Mouse (Mus musculus) spleen, postnatal 10 days (tissue): Measurements from ENCODE around the gene Prss30.

Experiments
- DNase-seq, 2 experiments: peaks; one replicate each; pipeline ENCODE4 v3.0.0; 2021 to 2022; ENCODE audit warnings: low spot score in 2 of 2

Gene Prss30

DNA sequence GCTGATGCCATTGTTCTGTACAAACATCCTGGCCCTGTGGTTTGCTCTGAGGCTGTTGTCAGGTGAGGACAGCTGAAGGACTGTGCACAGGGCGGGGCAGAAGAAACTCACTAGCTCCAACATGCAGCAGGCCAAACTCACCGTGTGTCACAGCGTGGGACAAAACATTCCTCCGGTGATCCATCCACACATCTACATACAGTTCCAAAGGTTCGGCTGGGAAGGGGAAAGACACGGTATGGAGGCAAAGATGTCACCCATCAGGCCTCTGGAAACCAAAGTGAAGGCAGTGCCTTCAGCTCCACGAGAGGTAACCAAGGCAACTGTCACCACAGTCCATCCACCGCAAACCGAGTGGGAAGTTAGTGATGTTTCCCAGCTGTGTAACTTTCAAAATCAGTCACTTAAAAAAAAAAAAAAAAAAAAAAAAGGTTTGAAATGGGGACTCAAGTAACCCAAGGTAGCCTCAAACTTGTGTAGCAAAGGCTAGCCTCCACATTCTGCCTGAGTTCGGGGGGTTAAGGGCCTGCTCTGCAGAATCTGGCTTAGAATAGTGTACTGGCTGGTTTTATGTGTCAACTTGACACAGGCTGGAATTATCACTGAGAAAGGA, at the start of gene Prss30:
Prss30 (minus strand) TSS at position 270 of the 613 bp plus-strand sequence.
- DNase-seq = no peak

DNA sequence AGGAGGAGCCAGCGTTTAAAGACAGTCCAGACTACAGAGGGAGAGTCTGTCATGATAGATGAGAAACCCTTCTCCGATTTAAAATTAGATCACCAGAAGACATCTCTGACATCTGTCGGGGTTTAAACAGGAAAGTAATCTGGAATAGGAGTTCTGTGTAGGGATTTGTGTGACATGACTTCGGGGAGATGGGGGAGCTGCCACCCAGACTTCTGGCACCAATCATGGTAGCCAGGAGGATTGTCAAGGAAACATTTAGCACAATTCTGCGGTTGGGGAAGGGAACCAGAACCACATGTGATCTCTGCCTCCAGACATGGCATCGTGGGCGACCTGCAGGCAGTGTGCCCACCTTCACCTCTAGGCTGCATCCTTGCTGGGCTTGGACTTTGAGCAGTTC, 49.1 kb upstream of the Prss30 start:
- DNase-seq = no peak

DNA sequence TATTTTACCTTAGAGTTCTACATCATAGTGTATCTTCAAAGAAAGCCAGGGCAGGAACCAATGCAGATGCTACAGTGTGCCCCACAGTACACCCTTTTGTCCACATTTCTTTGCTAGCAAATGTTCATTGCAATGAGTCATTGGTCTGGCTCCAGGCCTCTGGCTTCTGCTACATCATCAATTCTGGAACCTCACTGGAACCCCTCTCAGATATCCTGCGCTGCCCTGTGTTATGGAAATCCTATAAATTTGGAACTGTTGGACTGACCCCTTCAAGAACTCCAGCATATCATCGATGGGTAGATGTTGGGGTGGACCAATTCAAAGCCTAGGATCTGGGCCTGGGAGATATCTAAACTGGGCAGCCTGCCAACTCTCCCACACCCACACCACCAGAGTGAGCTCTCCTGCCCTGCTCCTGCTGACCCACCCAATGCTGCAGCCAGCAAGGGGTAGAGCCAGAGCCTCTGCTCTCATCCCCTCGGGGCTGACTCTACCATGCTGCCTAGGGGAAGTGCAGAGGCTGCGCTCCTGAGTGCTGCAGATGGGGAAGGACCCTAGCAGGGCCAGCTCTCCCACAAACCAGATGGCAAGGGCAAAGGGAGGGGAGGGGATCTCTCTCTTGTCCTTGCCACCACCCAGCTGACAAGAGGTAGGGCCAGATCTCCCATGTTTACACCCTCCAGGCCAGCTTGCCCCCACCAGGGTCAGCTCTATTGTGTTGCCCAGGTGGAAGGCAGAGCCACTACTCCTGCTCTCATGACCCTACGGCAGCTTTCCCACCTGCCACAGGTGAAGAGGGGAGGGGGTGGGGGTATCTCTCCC, 41.2 kb upstream of the Prss30 start:
- peak; percentile 58 to 83 for DNase-seq

DNA sequence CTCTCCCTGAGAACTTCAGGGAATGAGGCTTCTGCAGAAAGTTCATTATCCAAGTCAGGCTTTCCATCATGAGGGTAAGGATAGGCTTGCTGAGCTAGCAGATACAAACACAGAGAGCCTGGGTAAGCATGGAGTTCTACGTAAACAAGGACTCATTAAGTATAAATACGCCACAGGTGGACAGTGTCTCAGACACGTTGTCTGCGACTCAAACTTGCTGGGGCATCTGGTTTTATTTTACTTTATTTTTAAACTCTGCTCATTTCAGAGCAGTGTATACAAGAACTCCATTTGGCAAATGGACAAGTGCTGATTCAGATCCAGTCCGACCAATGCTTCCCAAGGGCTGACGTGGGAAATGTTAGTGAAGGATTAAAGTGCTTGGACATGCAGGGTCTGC, 40.3 kb upstream of the Prss30 start:
- DNase-seq = no peak

DNA sequence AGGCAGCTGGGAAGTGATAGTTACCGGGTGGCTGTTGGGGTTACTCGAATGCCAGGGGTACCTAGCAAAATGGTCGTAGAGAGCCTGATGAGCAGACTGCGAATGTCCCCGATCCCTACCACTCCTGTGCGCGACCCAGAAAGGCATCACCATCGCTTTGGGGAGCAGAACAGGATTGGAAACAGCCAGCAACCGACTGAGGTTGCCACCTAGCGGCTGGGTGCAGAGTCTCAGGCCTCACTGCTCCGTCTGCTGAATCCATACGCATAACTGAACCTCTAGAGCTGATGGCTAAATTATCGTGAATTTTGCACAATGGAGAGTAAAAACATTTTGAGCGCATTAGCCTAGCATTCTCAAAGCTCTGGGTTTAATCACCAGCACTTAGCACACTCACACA, 35.4 kb upstream of the Prss30 start:
- DNase-seq = peak in 1 of 2 experiments; percentile 50

DNA sequence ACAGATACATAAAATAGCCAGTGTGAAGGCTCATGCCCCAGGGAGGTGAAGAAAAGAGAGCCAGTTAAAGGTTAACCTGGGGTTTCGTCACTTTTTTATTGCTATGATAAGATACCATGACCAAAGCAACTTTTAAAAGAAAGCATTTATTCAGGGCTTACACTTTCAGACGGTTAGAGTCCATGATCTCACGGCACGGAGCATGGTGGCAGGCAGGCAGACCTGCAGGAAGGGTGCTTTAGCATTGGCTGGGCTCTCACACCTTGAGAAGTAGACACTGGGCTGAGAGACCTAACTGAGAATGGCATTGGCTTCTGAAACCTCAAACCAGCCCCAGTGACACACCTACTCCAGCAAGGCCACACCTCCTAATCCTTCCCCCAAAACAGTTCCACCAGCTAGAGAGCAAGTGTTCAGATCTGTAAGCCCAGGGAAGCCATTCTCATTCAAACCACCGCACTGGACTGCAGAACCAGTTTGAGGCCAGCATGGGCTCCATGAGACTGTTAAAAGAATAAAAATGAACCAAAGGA, 34.1 kb upstream of the Prss30 start:
- DNase-seq = no peak

DNA sequence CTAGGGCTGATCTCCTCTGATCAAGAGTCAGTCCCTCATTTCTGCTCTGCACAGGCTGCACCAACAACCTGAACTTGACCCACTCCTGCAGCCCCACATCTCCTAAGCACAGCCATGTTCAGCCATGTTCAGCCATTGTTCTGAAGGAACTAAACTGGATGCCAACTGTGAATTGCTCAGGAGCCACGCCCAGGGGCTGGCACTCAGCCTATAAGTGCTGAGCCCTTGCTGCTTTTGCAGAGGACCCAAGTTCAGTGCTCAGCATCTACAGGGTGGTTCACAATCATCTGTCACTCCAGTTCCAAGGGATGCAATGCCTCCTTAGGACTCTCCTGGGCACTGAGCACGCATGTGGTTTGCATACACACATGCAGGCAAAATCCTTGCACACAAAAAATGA, 32.6 kb upstream of the Prss30 start:
- DNase-seq = no peak

DNA sequence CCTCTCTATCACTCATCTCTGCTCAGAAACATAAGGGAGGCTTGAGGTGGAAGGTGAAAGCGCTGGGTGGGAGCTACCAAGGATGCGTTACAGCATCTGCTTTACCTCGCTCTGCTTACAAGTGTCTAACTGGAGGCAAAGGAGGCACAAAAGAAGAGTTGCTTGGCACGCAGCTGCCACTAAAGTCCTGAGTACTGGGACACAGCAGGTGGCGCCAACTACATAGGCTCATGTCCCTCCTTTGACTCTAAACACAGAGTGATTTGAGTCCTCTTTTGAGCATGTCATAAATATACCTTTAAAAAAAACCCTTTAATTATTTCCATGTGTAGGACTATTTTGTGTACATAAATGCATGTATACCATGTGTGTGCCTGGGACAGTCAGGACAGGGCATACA, 29.3 kb upstream of the Prss30 start:
- DNase-seq = no peak

DNA sequence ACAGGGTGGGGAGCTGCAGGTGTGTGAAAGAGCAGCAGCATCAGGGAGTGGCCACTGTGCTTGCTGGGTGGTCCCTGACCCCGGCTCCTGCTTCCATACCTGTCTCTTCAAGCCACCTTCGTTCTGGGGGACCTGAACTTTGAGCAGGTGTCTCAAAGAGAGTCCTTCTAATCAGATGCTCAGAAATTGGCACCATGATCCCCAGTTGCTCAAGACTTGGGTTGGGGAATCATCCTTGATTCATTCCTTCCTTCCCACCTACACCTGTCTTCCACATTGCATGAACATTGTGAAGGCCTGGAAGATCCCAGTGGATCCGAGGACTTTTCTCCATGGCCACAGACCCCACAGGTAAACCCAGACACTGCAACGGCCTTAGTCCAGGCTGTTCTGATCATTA, 27.7 kb upstream of the Prss30 start:
- no peak for DNase-seq

DNA sequence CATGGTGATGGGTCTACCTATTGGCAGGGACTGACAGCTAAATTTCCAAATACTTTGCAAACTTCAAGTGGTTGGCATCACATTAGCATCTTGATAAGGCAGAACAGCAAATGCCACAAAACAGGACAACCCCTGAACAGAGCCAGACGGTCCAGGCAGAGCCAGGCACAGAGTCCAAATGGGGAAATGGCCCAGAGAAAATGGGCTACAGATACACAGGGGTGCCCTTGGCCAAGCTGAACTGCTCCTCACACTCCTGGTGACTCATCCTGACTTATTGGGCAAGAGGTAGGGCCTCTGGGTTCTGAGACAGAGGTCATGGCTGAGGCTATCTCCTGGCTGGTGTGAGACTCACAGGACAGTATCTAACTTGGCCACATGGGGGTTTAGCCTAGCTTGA, 27.0 kb upstream of the Prss30 start:
- DNase-seq = no peak

DNA sequence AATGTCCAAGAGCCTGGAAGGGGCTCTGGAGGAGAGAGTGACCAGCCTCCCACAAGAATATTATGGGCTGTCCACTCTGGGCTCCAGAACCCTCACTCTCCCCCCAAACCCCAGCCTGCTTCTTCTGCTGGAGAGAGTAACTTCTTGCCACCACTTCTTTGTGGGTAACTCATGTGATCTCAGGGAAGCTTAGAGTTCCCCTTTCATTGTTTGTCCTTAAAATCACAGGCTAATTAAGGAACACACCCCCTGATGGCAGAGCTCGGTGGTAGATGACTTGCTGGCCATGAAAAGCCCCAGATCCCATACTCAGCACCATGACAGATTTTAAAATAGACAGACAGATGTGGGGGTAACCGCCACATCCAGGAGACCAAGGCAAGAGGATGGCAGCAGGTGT, 26.6 kb upstream of the Prss30 start:
- no peak for DNase-seq

DNA sequence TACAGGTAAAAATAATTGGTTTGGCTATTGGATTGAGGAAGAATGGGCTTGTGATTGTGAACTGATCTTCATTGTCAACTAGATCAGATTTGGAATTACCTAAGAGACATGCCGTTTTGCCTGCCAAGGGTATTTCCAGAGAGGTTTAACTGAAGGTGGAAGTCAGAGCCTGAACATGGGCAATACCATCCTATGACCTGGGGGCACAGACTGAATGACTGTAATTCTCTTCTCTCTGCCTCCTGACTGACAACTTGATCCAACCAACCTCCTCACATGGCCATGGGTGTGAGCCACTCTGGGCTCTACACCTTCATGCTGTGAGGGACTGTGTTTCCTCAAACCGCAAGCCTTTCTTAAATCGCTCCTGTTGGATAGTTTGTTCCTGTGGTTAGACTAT, 24.7 kb upstream of the Prss30 start:
- no peak for DNase-seq

DNA sequence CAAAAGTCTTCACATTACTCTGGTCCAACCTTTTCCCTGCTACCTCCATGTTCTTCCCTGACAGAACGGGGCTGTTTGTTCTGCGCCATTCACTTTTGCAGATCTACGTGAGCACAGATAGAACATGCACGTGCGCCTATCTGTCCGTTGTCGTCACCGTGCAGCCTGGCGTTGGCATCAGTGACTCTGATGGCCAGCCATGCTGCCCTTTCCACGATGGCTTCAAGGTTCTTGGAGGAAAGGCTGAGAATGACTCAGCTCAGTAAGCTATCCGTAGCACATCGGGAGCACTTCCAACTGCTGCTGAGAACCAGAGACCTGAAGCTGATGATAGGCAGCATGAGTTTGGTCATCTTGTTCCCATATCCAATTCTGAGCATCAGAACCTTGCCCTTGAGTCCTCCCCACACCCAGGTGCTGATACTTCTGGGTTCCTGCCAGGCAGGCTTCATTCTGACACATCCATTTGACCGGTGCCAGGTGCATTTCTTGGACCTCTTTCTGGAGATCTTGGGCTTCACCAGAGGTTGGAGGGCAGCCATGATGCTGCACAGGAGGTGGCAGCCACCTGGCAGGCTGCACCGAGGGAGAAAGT, 23.8 kb upstream of the Prss30 start:
- DNase-seq = no peak

DNA sequence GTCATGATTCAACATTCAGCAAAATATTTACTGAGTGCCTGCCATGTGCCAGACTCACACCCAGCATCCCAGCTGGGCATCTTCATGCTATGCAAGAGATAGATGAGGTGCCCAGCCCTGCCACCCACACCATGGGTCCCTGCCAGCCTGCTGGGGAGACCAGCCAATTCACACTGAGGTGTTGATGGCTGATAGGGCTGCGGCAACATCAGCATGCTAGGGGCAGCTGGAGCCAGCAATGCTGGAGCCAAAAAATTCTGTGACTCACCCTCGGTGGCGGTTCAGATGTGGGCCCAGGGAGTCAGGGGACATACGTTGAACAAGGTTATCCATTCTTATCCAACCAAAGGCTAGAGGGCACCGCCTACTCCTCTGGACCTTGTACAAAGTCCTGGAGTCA, 20.0 kb upstream of the Prss30 start:
- no peak for DNase-seq

DNA sequence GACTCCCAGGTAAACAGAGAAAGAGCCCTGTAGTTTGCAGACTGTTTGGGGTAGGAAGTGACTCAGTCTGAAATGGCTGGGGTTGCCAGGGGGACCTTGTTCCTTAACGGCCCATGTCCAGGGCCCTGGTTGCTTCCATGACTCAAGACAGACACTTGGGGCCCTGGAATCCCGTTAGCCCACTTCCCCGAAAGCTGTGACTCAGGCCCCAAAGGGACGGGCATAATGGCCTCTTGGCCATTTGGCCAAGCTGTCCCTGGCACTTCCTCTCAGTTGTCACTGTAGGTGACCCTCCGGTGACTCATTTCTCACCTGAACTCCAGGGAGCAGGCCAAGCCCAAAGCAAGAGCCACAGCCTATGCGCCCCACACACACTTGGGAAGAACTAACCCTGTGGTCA, 18.0 kb upstream of the Prss30 start:
- DNase-seq = no peak

DNA sequence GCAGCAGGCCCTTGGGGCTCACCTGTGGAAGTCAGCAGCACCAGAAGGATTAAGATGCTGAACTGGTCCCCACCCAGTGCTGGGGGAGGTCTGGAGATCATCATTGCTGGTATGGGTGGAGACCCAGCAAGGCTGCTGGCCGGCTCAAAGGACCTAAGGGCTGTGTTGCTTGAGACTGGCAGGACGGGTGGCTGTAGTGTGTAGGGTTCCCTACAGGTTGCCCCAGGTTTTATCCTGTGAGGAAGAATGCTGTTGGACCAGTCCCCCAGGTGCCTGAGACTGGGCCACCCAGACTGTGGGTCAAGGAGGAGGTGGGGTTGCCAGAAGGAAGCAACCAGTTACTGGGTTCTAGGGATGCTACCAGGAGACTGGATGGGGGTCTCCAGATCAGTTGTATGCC, 17.5 kb upstream of the Prss30 start, which contains the start of gene Prss22:
Prss22 (minus strand) TSS at position 200 of the 400 bp plus-strand sequence.
- DNase-seq = no peak

DNA sequence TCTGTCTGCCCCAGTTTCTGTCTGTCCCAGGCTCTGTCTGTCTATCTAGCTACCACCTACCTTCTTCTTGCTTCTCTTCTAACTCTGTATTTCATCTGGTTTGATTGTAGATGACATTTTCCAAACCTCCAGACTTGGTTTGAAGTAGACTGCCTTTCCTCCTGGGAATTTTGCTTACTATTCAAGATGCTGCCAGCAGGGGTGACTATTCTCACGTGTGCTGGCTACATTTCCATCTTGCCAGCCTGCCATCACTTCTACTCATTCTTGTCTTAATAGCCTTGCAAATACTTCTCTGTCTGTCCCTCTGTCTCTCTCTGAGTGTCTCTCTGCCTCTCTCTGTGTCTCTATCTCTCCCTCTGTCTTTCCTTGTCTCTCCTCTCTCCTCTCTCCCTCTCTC, 15.1 kb upstream of the Prss30 start:
- no peak for DNase-seq

DNA sequence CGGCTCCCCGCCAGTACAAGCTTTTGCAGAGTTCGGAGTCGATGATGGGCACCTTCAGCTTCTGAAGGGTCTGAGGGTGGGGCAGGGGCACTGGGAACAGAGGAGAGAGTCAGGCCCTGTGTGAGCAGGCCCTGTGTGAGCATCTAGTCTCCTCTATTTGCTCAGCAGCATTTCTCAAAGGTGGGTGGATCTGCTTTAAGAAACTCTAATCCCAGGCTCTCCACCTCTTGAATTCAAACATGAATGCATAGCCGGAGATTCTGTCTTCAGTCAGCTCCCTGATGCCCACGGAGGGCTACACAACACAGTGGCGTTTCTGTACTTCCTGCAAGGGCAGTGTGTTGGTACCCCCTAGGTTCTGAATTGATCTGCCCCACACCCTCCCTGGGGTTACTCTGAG, 14.3 kb upstream of the Prss30 start:
- no peak for DNase-seq

DNA sequence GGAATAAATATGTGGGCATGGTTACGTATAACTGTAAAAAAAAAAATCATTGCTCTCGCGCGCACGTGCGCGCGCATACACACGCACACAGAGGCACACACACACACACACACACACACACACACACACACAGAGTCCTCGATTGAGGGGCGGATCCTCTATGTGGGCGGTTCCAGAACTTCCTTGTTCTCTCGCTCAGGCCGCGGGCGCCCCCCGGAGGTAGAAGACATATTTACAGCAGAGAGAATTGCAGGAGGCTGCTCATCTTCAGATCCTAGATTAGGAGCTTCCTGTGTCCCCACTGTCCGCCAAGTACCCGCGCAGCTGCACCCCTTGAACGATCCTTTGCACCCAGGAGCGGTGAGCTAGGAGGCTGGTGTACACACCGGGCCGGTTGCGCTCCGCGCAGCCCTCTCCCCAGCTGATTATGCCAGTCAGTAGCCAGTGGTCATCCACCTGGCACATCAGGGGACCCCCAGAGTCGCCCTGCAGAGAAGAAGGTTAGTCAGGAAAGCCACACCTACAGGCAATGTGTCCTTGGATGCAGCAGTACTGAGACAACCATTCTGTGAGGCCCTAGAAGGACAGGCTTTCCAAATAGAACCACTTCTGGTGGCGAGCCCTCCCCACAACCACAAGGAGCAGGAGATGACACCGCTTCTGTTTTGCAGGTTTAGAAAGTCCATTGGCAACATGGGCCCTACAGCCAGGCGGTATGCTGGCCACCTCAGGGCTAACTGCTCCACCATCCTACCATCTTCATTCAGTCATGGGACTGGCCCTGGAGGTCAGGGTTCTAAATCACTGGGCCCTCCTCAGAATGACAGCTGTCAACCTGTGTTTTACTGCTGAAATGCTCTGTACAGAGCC, 13.4 kb upstream of the Prss30 start:
- DNase-seq = peak; percentile 73 to 91

DNA sequence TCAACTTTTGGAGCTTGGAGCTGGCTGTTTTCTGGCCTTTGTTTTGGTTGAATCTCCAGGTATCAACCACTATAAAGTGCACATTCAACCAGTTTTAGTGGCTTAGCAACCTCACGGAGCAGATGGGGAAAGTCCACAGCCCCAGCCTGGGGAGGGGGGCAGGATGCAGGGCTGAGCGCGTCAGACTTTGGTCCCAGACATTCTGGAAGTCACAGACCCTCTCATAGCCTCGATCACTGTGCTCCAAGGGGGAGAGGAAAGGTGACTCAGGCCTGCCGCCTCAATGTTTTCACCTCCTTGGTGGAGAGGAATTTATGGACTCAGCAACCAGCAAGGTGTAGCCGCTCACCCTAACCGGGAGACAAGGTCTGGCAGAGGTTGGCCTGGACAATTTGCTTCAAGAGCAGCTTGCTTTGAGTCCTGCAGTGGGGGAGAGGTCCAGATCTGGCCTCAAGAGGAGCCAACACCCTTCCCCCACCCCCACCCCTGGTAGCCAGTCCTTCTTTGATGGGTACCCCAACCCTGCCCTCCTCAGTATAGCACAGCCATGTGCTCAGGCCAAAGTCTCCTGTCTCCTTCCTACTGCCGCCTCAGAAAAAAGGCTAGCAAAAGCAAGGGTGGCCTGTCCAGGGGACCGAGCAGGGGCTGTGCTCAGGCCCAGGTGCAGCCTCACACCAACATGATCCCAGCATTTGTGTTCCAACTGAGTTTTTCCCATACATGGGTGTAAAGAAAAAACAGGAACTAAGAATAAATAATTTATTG, 12.6 kb upstream of the Prss30 start:
- no peak for DNase-seq

DNA sequence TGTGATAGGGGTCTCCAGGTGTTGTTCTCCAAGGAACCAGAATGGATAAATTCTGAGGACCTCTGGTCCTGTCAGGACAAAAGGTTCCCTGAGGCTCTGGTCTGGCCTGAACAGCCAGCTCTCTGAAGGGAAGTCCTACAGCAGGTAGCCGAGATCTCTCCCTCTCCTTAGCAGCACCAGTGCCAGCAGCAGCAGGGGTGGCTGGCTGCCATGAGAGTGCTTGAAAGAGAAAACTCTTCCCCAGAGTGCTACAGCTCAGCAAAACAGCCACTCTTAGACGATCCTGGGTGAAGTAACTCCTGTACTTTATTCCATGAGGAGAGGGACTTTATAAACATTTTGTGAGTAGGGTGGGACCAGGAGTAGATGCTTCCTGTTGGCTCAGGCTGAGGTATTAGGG, 9.4 kb upstream of the Prss30 start:
- no peak for DNase-seq
